Mouse (Mus musculus) limb, embryonic 14.5 days (tissue): Measurements from ENCODE around the gene Stk39. TPM values are rescaled to one million over a fixed set of nuclear protein-coding genes. Genes with fewer than 3 reads are reported as not detected.

Experiments used
- ATAC-seq: fragments of 200-750 bp; cut with Nextera tagmentation; 2 replicates; pipeline ENCODE4 v1.8.0; 2017; ENCODE audit warnings: low read depth, moderate number of reproducible peaks, moderate TSS enrichment; ENCODE audit not compliant: low FRiP score
- DNase-seq: peaks from one replicate; pipeline ENCODE4 v3.0.0-alpha.2; 2015; ENCODE audit warnings: low spot score
- H3K27ac ChIP-seq: fragments of 300-500 bp; sonication (generic); replicated peaks from 2 replicates; pipeline ENCODE4 v1.5.1; 2014; ENCODE audit warnings: low read depth, mild to moderate bottlenecking, low read length, moderate library complexity, mixed read lengths
- H3K27me3 ChIP-seq: fragments of 300-500 bp; sonication (generic); 2 replicates; pipeline ENCODE4 v1.6.1; 2014; ENCODE audit warnings: low read length, mixed read lengths; ENCODE audit not compliant: control insufficient read depth, insufficient read depth
- H3K36me3 ChIP-seq: fragments of 300-500 bp; sonication (generic); 2 replicates; pipeline ENCODE4 v1.6.1; 2014; ENCODE audit warnings: mild to moderate bottlenecking, low read length, moderate library complexity, mixed read lengths; ENCODE audit not compliant: control insufficient read depth, insufficient read depth
- H3K4me1 ChIP-seq: fragments of 300-500 bp; sonication (generic); 2 replicates; pipeline ENCODE4 v1.6.1; 2014; ENCODE audit warnings: antibody characterized with exemption, low read length, mixed read lengths; ENCODE audit not compliant: control insufficient read depth, insufficient read depth
- H3K4me2 ChIP-seq: fragments of 300-500 bp; sonication (generic); replicated peaks from 2 replicates; pipeline ENCODE4 v1.6.1; 2014; ENCODE audit warnings: low read depth, mild to moderate bottlenecking, low read length, moderate library complexity; ENCODE audit not compliant: severe bottlenecking
- H3K4me3 ChIP-seq: fragments of 300-500 bp; sonication (generic); replicated peaks from 2 replicates; pipeline ENCODE4 v1.5.1; 2014; ENCODE audit warnings: low read length
- H3K9ac ChIP-seq: fragments of 300-500 bp; sonication (generic); 2 replicates; pipeline ENCODE4 v1.6.1; 2014; ENCODE audit warnings: mild to moderate bottlenecking, low read depth, low read length, moderate library complexity; ENCODE audit not compliant: severe bottlenecking
- H3K9me3 ChIP-seq: fragments of 300-500 bp; sonication (generic); 2 replicates; pipeline ENCODE4 v1.6.1; 2016; ENCODE audit warnings: low read length; ENCODE audit not compliant: control insufficient read depth
- POLR2A ChIP-seq: fragments of 200-500 bp; IDR thresholded peaks from 2 replicates; pipeline ENCODE4 v1.8.0; 2012; ENCODE audit warnings: inconsistent platforms, mild to moderate bottlenecking, moderate library complexity, borderline replicate concordance; ENCODE audit not compliant: insufficient read depth, insufficient read length; ENCODE audit errors: extremely low read depth
- WGBS: fragments of 180-500 bp; shearing (Covaris S2); extraction: QIAGEN DNeasy Blood & Tissue Kit; methylation state at CpG from one replicate; pipeline ENCODE4 v1.1.7; 2014; 5-methylcytosine and 5-hydroxymethylcytosine counted together
- polyA plus RNA-seq, 2 experiments: library from polyadenylated mRNA; depleted of rRNA in 1 of 2; stranded (reverse) in 1 of 2; unstranded in 1 of 2; fragments of >200 nt; fragmentation: Nextera tagmentation in 1 of 2; extraction: Ambion mirVana in 1 of 2; gene quantifications; 2 replicates each; pipeline versions ENCODE4 v1.2.1 to v1.2.3; 2012 to 2014

The Stk39 gene
- polyA plus RNA-seq, 2 experiments = 14.9 to 16.8 TPM

GRCm38 (mm10) chr2:68361701-68362100 lies 110.4 kb downstream of the Stk39 start:
- Histone ChIP-seq H3K4me2 (no peak overlapping the region), H3K27ac (no peak overlapping the region), H3K36me3 (peaks cover 11% of the 10 kb centered on the region; the same call in 1 of the 2 replicates), H3K9ac (no peak overlapping the region), H3K9me3 (no peaks in the 10 kb centered on the region), H3K4me3 (no peak overlapping the region), H3K27me3 (no peaks in the 10 kb centered on the region), H3K4me1 (no peaks in the 10 kb centered on the region)
- no peak for ATAC-seq
- no peak for TF ChIP-seq POLR2A
- no peak for DNase-seq
- 44% methylated on average over 5 of the region's 5 CpGs for WGBS

- Histone ChIP-seq H3K4me2 (no peak overlapping the region), H3K4me3 (no peak overlapping the region), H3K27me3 (no peaks in the 10 kb centered on the region), H3K36me3 (peaks cover 4% of the 10 kb centered on the region; the same call in 1 of the 2 replicates), H3K9ac (no peak overlapping the region), H3K27ac (no peak overlapping the region), H3K4me1 (no peaks in the 10 kb centered on the region), H3K9me3 (no peaks in the 10 kb centered on the region)
- ATAC-seq = no peak
- peak; percentile 77 for DNase-seq
- TF ChIP-seq POLR2A = no peak
- WGBS = 8% methylated on average over 6 of the region's 6 CpGs
These were observed 121.4 kb downstream of the Stk39 start for GRCm38 (mm10) chr2:68350621-68351020.

DNA sequence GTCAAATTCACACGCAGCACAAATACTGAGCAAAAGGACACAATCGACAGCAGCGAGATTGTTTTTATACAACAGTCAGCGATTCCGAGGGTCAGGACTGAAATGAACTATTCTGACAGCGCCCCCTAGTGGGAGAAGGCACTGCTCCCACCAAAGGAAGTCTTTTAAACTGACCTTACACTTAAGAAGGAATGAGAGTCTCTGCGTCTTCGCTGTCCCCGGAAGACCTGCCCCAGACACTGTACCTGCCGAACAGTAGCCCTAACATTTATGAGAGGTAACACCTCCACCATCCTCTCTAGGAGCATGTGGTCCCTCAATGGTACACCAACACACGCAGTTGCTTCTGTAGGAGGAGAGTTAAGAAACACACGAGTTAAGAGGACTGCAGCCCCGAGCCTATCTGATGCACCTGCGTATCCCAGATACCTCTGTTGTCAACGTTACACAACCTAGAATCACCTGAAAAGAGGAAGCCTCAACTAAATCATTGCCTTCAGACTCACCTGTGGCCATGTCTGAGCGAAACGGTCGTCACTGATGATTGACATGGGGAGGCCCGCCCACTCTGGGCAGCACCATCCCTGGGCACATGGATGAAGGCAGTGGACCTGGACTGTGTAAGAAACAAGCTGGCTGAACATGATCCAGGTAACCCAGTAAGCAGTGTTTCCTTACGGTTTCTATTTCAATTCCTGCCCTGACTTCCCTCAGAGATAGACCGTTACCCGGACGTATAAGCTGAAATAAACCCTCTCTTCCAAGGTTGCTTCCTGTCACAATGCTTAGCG lies 122.3 kb downstream of the Stk39 start:
- TF ChIP-seq POLR2A = no peak
- no peak overlapping the region for H3K4me3 ChIP-seq
- no peak overlapping the region for H3K27ac ChIP-seq
- no peak overlapping the region for H3K9ac ChIP-seq
- 0 out of 2 replicates have a peak, but pooled peaks cover 3% of the 10 kb centered on the region for H3K36me3 ChIP-seq
- no peaks in the 10 kb centered on the region for H3K9me3 ChIP-seq
- peak; percentile 62; the same call in 1 of the 2 replicates for ATAC-seq
- peak; percentile 94 for DNase-seq
- no peaks in the 10 kb centered on the region for H3K27me3 ChIP-seq
- no peak overlapping the region for H3K4me2 ChIP-seq
- 60% methylated on average over 24 of the region's 24 CpGs for WGBS
- no peaks in the 10 kb centered on the region for H3K4me1 ChIP-seq

DNA sequence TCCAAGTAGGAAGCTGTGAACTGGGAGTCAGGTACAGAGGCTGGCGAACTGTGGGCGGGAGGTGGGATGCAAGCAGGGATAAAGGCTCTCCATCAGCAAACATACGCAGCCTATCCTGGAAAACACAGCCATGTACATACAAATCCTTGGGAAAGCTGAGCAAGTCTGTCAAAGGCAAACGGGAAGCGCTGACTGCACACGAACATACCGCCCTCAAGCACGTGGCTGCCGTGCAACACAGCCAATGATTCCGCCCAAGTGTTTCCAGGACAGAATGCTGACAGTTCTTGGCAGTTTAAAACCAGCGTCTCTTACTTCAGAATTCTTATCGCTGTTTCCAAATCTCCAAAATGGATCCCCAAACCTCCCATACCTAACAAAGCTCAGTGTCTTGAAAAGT lies 123.1 kb downstream of the Stk39 start:
- ATAC-seq = no peak
- Histone ChIP-seq H3K4me2 (no peak overlapping the region), H3K4me3 (no peak overlapping the region), H3K4me1 (no peaks in the 10 kb centered on the region), H3K9ac (no peak overlapping the region), H3K27me3 (no peaks in the 10 kb centered on the region), H3K36me3 (0 out of 2 replicates have a peak, but pooled peaks cover 3% of the 10 kb centered on the region), H3K9me3 (no peaks in the 10 kb centered on the region), H3K27ac (no peak overlapping the region)
- 83% methylated on average over 12 of the region's 12 CpGs for WGBS
- TF ChIP-seq POLR2A = no peak
- DNase-seq = no peak

- TF ChIP-seq POLR2A = no peak
- H3K9me3 ChIP-seq = no peaks in the 10 kb centered on the region
- H3K9ac ChIP-seq = no peak overlapping the region
- no peak overlapping the region for H3K27ac ChIP-seq
- ATAC-seq (no peak), DNase-seq (no peak)
- H3K36me3 ChIP-seq = no peaks in the 10 kb centered on the region
- H3K4me3 ChIP-seq = no peak overlapping the region
- H3K4me1 ChIP-seq = no peaks in the 10 kb centered on the region
- no peak overlapping the region for H3K4me2 ChIP-seq
- no peaks in the 10 kb centered on the region for H3K27me3 ChIP-seq
- 76% methylated on average over 8 of the region's 8 CpGs for WGBS
These were observed 125.3 kb downstream of the Stk39 start for GRCm38 (mm10) chr2:68346606-68347237.
